Mouse (Mus musculus) layer of hippocampus, postnatal 14 days (tissue): ENCODE data around the gene Kif27. TPM values are rescaled to one million over a fixed set of nuclear protein-coding genes. Genes with fewer than 3 reads are reported as not detected.

ENCODE experiments used
- DNase-seq, 2 experiments: peaks; one replicate each; pipeline ENCODE4 v3.0.0; 2021 to 2022; ENCODE audit warnings: low spot score in 2 of 2, mixed read lengths in 1 of 2
- microRNA-seq, 2 experiments: library from miRNA; unstranded; fragments of <30 nt; microRNA quantifications; one replicate each; pipeline ENCODE4 v1.2.0; 2021
- total RNA-seq, 2 experiments: library from RNA; stranded (reverse); gene quantifications; 2 replicates each; pipeline ENCODE4 v1.2.3; 2021

Kif27 gene
- total RNA-seq, 2 experiments from 2014 or later = 2.0 to 3.6 TPM

DNA sequence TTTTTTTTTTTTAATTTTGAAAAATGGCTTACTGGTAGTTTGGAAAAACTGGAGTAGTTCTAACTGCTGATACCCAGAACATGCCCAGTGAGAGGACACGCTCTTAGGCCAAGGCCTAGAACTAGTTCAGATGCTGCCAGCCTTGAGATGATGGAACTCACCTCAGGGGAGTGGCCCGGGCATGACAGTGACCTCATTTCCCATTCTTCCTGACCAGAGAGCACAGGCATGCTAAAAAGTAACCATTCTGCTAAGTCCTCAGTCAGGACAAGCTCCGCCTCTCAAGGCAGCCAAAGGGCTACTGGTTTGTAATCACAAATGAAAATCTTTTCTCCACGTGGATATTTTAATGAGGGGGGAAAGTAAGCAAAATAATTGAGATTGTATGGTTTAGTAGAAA is 77.0 kb downstream of the Kif27 start:
- DNase-seq = no peak

DNA sequence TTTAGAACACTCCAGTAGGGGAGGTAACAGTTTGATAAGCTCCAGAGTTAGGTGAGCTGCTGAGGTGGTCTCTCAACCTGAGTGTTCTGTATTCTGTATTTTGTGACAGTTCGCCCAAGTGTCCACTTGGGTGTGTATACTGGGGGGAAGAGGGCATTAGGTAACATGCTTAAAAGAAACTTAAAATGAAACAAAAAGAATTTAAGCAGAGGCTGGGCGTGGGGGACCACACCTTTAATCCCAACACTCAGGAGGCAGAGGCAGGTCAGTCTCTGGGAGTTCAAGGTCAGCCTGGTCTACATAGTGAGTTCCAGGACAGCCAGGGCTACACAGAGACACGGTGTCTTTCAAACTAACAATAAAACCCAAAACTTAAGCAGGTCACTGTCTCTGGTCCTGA is 78.4 kb downstream of the Kif27 start:
- no peak for DNase-seq

DNA sequence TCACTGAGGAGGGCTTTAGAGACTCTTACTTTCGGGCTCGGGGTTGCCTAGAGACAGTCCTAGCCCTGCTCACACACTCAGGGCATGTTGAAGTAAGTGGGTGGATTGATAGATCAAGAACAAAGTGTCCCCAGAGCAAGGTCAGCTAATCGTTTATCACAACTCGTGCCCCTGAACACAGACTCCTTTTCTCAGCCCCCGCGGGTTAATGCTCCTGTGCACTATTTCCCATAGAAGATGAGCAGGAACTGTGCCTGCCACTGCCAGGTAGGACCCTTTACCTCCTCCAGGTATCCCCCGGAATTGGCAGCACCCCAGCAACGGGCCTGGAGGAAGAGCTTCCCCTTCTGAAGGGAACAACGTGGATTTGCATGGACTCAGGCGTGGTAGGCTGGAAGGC is 82.7 kb downstream of the Kif27 start:
- no peak for DNase-seq

DNA sequence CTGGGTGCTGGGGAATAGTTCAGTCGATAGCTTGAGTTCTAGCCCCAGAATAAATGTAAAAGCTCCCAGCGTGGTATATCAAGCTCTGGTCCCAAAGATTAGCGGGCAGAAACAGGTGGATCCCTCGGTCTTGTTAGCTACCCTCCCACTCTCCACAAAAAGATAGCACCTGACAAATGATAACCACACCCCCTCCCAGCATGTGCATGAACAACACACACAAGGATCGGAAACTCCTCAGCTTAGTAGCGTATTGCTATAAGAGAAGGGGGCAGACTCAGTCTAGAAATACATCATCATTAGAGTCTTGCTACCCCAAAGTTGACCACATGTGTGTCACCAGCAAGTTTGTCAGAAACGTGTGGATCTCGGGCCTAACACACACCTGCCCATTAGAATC is 83.3 kb downstream of the Kif27 start, which contains the start of gene Gkap1:
Gkap1 (minus strand) TSS at position 101 of the 400 bp plus-strand sequence.
- no peak for DNase-seq

DNA sequence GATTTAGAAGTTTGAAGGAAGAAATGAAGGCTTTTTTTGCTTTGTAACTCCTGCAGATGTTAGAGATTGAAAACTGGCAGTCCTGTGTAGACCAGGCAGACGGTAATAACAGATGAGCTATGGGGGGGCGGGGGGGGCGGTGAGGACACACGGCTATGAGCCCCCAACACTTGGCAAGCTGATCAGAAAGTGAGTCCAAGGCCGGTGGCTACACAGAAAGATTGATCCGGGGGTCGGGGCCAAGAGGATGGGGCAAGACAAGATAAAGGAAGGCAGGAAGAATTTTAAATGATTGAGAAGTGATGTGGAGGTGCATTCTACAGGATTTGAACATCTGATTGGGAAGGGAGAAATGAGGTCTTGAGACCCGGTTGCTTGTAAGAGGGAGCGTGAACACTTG is 83.8 kb downstream of the Kif27 start:
- DNase-seq = no peak

DNA sequence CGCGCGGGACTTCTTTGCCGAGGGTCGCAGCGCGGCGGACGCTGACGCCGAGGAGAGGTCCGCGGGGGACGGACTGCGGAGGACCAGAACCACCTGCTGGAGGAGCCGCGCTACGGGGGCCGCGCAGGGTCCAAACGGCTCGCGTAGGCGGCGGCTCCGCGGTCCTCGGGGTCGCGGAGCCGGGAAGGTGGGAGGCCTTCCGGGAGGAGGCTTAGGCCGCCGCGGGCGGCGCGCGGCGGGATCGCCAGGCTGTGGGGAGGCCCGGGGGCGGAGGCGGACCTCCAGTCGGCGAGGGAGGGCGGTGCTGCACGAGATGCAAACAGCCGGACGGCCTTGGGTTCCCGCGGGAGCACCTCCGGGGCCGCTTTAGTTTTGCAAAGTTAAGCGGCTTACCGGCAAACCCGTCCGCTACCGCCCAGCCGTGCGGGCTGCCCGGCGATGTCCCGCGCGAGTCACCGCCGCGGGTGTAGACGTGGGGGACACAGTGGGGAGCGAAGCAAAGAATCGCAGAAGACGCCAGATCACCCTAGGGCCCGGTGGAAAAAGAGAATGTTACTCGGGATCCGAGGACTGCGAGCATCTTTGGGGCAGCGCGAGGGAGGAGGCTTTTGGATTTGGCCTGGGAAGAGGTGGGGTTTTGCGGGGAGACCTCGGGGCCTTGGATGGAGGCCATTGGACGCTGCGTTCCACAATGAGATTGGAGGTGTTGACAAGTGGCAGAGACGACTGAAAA is 84.5 kb downstream of the Kif27 start:
- DNase-seq = peak; percentile 51 to 52

DNA sequence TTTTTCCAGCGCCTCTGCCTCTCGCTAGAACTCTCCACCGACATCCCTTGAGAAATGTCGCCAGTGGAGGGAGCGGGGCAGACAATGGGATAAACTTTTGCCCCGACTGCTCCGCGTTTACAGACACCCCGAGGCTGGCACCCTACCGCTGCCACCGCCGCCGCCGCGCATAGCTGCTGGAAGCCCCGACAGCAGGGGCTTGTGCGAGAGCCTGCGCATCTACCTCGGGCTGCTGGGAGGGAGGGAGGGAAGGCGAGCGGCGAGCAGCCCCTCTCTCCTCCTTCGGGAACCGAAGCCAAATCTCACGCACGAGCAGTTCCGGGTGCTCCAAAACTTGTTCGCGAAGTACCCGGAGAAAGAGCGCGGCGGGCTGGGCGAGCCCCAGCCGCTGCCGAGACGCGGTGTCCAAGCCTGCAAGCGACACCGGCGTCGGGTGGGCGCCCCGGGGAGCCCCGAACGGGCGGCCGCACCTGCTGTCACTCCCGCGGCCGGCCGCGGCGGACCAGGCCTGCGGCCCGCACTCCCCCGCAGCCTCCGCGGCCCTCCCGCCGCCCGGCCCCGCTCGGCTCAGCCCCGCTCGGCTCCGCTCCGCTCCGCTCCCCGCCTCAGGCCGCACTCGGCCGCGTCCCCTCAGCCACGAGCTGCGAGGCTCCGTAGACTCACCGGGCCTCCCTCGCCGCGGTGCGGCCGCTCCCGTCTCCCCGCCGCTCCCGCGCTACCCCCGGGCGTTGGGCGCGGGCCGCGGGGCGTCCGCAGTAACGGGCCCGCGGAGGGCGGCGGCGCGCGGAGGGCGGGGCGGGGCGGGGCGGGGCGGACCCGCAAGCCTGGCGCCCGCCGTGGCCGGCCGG is 85.3 kb downstream of the Kif27 start:
- peak in 1 of 2 experiments; percentile 27 for DNase-seq

DNA sequence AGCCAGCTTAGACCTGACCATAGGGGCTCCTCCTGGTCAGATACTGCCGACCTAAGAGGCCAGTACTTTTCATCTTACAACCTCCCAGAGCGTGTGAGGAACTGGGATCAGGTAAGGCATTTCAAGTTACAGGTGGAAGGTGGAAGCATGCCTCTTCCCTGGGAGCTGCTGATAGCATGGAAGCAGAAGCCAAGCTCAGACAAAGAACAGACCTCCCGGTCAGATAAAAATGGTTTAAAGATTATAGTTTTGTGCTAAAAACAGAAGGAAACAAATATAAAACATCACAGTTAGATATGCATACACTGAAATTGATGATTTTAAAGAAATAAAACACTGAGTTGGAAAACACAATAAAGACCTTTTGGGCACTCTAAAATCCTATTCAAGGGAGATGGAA is 92.1 kb downstream of the Kif27 start:
- no peak for DNase-seq

DNA sequence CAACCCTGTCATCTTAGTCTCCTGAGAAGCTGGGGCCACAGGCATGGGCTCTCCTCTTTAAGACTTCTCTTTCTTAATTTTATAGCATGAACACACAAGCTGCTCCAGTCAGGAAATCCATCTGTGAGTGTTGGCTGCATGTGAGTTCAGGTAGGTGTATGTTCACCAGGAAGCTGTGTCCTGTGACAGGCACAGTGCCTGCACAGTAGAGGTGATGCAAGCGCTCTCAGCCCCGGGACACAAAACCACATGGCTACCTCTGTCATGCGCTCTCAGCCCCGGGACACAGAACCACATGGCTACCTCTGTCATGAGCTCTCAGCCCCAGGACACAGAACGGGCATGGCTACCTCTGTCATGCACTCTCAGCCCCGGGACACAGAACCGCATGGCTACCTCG is 95.4 kb downstream of the Kif27 start:
- DNase-seq = no peak

DNA sequence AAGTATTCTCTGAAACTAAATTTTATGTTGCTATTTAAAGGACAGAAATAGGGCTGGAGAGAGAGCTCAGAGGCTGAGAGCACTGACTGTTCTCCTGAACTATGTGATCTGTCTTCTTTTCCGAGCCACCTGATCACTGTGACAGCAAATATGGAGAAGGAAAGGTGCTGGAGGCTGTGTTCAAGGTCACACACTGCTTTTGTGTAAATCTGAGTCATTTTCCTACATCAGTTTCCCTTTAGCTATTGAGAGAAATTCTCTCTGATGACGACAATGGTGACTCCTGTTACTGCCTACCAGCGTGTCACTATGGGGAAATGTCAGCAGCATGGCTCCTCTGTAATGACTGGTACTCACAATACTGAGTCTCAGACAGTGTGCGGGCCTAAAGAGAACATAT is 97.2 kb downstream of the Kif27 start:
- DNase-seq = no peak

DNA sequence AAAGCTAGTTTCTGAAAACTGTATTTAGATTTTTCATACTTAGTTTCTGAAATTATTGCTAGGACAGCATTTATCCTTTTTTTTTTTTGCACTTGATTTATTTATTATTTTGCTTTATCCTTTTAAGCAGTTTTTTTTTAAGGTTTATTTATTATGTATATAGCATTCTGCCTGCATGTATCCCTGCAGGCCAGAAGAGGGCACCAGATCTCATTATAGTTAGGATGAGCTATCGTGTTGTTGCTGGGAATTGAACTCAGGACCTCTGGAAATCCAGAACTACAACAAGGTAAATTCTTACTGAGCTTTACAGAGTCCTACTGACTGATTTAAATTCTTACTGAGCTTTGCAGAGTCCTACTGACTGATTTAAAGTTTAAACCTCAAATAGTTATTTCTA is 105.7 kb downstream of the Kif27 start:
- no peak for DNase-seq

DNA sequence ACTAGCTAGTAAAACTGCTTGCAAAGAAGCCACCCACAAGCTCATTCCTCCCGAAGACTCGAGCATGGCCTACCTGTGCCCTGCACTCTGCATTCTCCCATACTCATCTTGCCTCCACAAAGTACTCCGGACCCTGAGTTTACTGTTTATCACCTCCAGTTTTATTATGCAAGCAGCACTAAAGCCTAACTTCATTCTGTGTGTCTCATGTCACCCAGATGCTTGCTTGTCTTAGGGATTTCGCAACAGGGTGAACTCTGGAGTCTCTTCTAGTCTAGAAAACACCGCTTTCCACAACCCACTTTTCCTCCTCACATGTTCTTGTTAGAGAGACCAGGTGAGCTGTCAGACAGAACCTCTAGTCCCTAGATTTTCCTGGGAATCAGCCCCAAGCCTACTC is 110.0 kb downstream of the Kif27 start:
- DNase-seq = no peak

Small RNAs within 50 kb of the gene (microRNA-seq; reads per million reads assigned to microRNA genes)
- gene Mir6369 = 0 reads per million in 2 experiments
- 49.9 to 69.7 reads per million in 2 experiments for gene Mir7-1

Other genes starting within 250 kb of the Kif27 start
- 10 to 100 TPM; 35.6 to 36.5 TPM for gene Klhl3, start 245.5 kb downstream of the Kif27 start, total RNA-seq
- gene Hnrnpa0, start 230.6 kb downstream of the Kif27 start, total RNA-seq = 100 to 1,000 TPM; 135 to 137 TPM
- gene Idnk, start 201.5 kb downstream of the Kif27 start, total RNA-seq = 10 to 100 TPM; 27.5 to 27.7 TPM
- gene Ubqln1, start 143.5 kb downstream of the Kif27 start, total RNA-seq = 100 to 1,000 TPM; 135 TPM
- gene Gkap1, start 83.4 kb downstream of the Kif27 start, total RNA-seq = 10 to 100 TPM; 21.4 to 22.3 TPM
- gene 2210016F16Rik, start 26.1 kb upstream of the Kif27 start, total RNA-seq = 1 to 10 TPM; 5.7 to 6.3 TPM
- gene Rmi1, start 43.1 kb upstream of the Kif27 start, total RNA-seq = 10 to 100 TPM; 16.3 to 16.6 TPM
- 100 to 1,000 TPM; 716 to 724 TPM for gene Hnrnpk, start 44.2 kb upstream of the Kif27 start, total RNA-seq